Mouse (Mus musculus): ENCODE results near the gene 4931406P16Rik.

- no peak for TF ChIP-seq POLR2A (IDR thresholded peaks at IDR 0.05; ENCODE audit: low read depth, low read length)
- no peak for TF ChIP-seq CTCF (IDR thresholded peaks at IDR 0.05; ENCODE audit: extremely low read depth, insufficient read length, insufficient replicate concordance, low read depth, low read length)
Observed at GRCm38 (mm10) chr7:34216474-34216873, 96.9 kb downstream of the 4931406P16Rik start.

All from small intestine, adult 2 months (tissue).